Mouse (Mus musculus): Measurements from ENCODE around the gene Rab11fip4. TPM values are rescaled to one million over a fixed set of nuclear protein-coding genes. Genes with fewer than 3 reads are reported as not detected.

Rab11fip4 gene
- polyA plus RNA-seq, 1 experiment from 2014 or later: 9.1 TPM

DNA sequence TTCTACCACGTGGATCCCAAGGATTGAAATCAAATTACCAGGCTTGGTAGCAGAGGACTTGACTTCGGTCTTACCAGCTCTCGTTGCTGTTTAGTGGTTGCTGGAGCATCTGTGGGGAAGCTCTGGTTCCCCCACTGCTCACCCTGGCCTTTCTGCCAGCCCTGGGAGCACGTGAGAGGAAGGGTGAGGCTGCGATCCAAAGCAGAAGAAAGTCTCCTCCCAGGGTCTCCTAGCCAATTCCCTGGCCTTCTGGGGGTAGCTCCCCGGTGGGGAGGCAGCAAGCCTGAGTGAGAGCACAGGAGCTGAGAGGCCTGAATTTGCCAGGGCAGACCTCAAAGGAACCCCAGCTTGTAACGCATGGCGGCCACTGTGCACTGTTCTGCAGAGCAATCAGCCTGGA is 124.3 kb downstream of the Rab11fip4 start:
- Histone ChIP-seq H3K36me3 (ENCODE audit: insufficient read depth, low read length) (no peaks in the 10 kb centered on the region), H3K27me3 (ENCODE audit: insufficient read depth, low read length) (no peaks in the 10 kb centered on the region), H3K27ac (no peak overlapping the region), H3K4me2 (ENCODE audit: low read length) (no peak overlapping the region), H3K4me3 (replicated peaks; ENCODE audit: low read depth, low read length) (no peak overlapping the region), H3K9me3 (replicated peaks; ENCODE audit: low read length) (no peaks in the 10 kb centered on the region), H3K4me1 (replicated peaks; ENCODE audit: insufficient read depth, low read length) (peaks cover 43% of the 10 kb centered on the region), H3K9ac (ENCODE audit: low read depth, low read length) (no peak overlapping the region)
- ATAC-seq (replicated peaks; ENCODE audit: low FRiP score, low read depth): no peak
- TF ChIP-seq CTCF (IDR thresholded peaks at IDR 0.05; ENCODE audit: low read depth): no peak
- no peak for DNase-seq (ENCODE audit: low spot score)
- 74% methylated on average over 8 of the region's 8 CpGs for WGBS

- Histone ChIP-seq H3K27me3 (ENCODE audit: insufficient read depth, low read length) (no peaks in the 10 kb centered on the region), H3K4me1 (replicated peaks; ENCODE audit: insufficient read depth, low read length) (peaks cover 43% of the 10 kb centered on the region)
- no peak for ATAC-seq (replicated peaks; ENCODE audit: low FRiP score, low read depth)
Observed at GRCm38 (mm10) chr11:79715733-79716452, 124.9 kb downstream of the Rab11fip4 start.

GRCm38 (mm10) chr11:79716453-79716749 is 125.4 kb downstream of the Rab11fip4 start:
- peaks cover 41% of the 10 kb centered on the region for H3K4me1 ChIP-seq (replicated peaks; ENCODE audit: insufficient read depth, low read length)
- H3K9ac ChIP-seq (ENCODE audit: low read depth, low read length): no peak overlapping the region
- no peaks in the 10 kb centered on the region for H3K36me3 ChIP-seq (ENCODE audit: insufficient read depth, low read length)
- H3K4me2 ChIP-seq (ENCODE audit: low read length): no peak overlapping the region
- 73% methylated on average over 2 of the region's 2 CpGs for WGBS
- no peak for TF ChIP-seq CTCF (IDR thresholded peaks at IDR 0.05; ENCODE audit: low read depth)
- H3K9me3 ChIP-seq (replicated peaks; ENCODE audit: low read length): no peaks in the 10 kb centered on the region
- DNase-seq (ENCODE audit: low spot score) (no peak), ATAC-seq (replicated peaks; ENCODE audit: low FRiP score, low read depth) (no peak)
- no peak overlapping the region for H3K27ac ChIP-seq
- no peaks in the 10 kb centered on the region for H3K27me3 ChIP-seq (ENCODE audit: insufficient read depth, low read length)
- no peak overlapping the region for H3K4me3 ChIP-seq (replicated peaks; ENCODE audit: low read depth, low read length)

More at GRCm38 (mm10) chr11:79715733-79716452, 124.9 kb downstream of the Rab11fip4 start:
- TF ChIP-seq CTCF (IDR thresholded peaks at IDR 0.05; ENCODE audit: low read depth): no peak
- no peak overlapping the region for H3K4me2 ChIP-seq (ENCODE audit: low read length)
- DNase-seq (ENCODE audit: low spot score): no peak
- no peak overlapping the region for H3K27ac ChIP-seq
- no peak overlapping the region for H3K9ac ChIP-seq (ENCODE audit: low read depth, low read length)
- no peaks in the 10 kb centered on the region for H3K9me3 ChIP-seq (replicated peaks; ENCODE audit: low read length)
- no peaks in the 10 kb centered on the region for H3K36me3 ChIP-seq (ENCODE audit: insufficient read depth, low read length)
- no peak overlapping the region for H3K4me3 ChIP-seq (replicated peaks; ENCODE audit: low read depth, low read length)
- WGBS: 85% methylated on average over 6 of the region's 6 CpGs

GRCm38 (mm10) chr11:79717271-79717670 is 126.3 kb downstream of the Rab11fip4 start:
- TF ChIP-seq CTCF (IDR thresholded peaks at IDR 0.05; ENCODE audit: low read depth): no peak
- Histone ChIP-seq H3K9me3 (replicated peaks; ENCODE audit: low read length) (no peaks in the 10 kb centered on the region), H3K4me3 (replicated peaks; ENCODE audit: low read depth, low read length) (no peak overlapping the region), H3K27ac (no peak overlapping the region), H3K27me3 (ENCODE audit: insufficient read depth, low read length) (no peaks in the 10 kb centered on the region), H3K4me2 (ENCODE audit: low read length) (no peak overlapping the region), H3K36me3 (ENCODE audit: insufficient read depth, low read length) (no peaks in the 10 kb centered on the region), H3K9ac (ENCODE audit: low read depth, low read length) (no peak overlapping the region), H3K4me1 (replicated peaks; ENCODE audit: insufficient read depth, low read length) (peaks cover 32% of the 10 kb centered on the region)
- DNase-seq (ENCODE audit: low spot score) (no peak), ATAC-seq (replicated peaks; ENCODE audit: low FRiP score, low read depth) (no peak)
- 49% methylated on average over 3 of the region's 3 CpGs for WGBS

DNA sequence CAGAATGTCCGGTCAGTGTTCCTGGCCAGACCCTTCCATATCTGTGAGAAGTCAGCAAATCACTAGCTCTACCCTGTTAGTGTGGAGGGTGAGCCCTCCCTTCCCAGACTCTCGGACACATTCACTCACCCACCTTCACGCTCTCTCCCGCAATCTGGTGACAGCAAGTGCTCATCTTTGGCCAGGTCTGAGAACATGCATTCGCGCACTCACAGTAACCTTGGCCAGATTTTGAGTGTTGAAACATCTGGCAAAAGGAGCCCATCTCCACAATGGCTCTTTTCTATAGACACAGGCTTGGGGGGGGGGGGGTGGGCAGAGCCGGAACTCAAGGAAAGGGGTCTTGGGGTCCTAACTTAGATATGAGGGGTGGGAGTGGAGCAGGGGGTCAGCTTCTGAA is 126.8 kb downstream of the Rab11fip4 start:
- DNase-seq (ENCODE audit: low spot score): no peak
- H3K4me3 ChIP-seq (replicated peaks; ENCODE audit: low read depth, low read length): no peak overlapping the region
- WGBS: 74% methylated on average over 7 of the region's 7 CpGs

GRCm38 (mm10) chr11:79718202-79718601 is 127.2 kb downstream of the Rab11fip4 start:
- DNase-seq (ENCODE audit: low spot score) (no peak), ATAC-seq (replicated peaks; ENCODE audit: low FRiP score, low read depth) (no peak)
- Histone ChIP-seq H3K4me2 (ENCODE audit: low read length) (no peak overlapping the region), H3K9me3 (replicated peaks; ENCODE audit: low read length) (no peaks in the 10 kb centered on the region), H3K27me3 (ENCODE audit: insufficient read depth, low read length) (no peaks in the 10 kb centered on the region), H3K9ac (ENCODE audit: low read depth, low read length) (no peak overlapping the region), H3K4me1 (replicated peaks; ENCODE audit: insufficient read depth, low read length) (peaks cover 27% of the 10 kb centered on the region), H3K4me3 (replicated peaks; ENCODE audit: low read depth, low read length) (no peak overlapping the region), H3K27ac (no peak overlapping the region), H3K36me3 (ENCODE audit: insufficient read depth, low read length) (no peaks in the 10 kb centered on the region)
- TF ChIP-seq CTCF (IDR thresholded peaks at IDR 0.05; ENCODE audit: low read depth): no peak
- 67% methylated on average over 6 of the region's 6 CpGs for WGBS

More for the DNA sequence above, 126.8 kb downstream of the Rab11fip4 start:
- no peaks in the 10 kb centered on the region for H3K27me3 ChIP-seq (ENCODE audit: insufficient read depth, low read length)
- H3K9me3 ChIP-seq (replicated peaks; ENCODE audit: low read length): no peaks in the 10 kb centered on the region
- ATAC-seq (replicated peaks; ENCODE audit: low FRiP score, low read depth): no peak
- H3K4me1 ChIP-seq (replicated peaks; ENCODE audit: insufficient read depth, low read length): peaks cover 31% of the 10 kb centered on the region
- no peak for TF ChIP-seq CTCF (IDR thresholded peaks at IDR 0.05; ENCODE audit: low read depth)
- H3K27ac ChIP-seq: no peak overlapping the region
- H3K9ac ChIP-seq (ENCODE audit: low read depth, low read length): no peak overlapping the region
- H3K4me2 ChIP-seq (ENCODE audit: low read length): no peak overlapping the region
- H3K36me3 ChIP-seq (ENCODE audit: insufficient read depth, low read length): no peaks in the 10 kb centered on the region

Data from kidney, postnatal 0 days (tissue).